Mouse (Mus musculus) forebrain, embryonic 14.5 days (tissue): ENCODE results near the gene 4930503B20Rik. TPM values are rescaled to one million over a fixed set of nuclear protein-coding genes. Genes with fewer than 3 reads are reported as not detected.

Experiments used
- ATAC-seq: fragments of 200-750 bp; cut with Nextera tagmentation; 2 replicates; pipeline ENCODE4 v1.8.0; 2017; ENCODE audit warnings: mild to moderate bottlenecking, moderate library complexity
- DNase-seq: peaks from one replicate; pipeline ENCODE4 v3.0.0-alpha.2; 2015; ENCODE audit warnings: low spot score
- H3K27ac ChIP-seq: fragments of 300-500 bp; sonication (generic); 2 replicates; pipeline ENCODE4 v1.5.1; 2014; ENCODE audit warnings: low read depth, mild to moderate bottlenecking, control low read depth, low read length, moderate library complexity
- H3K27me3 ChIP-seq: fragments of 300-500 bp; sonication (generic); replicated peaks from 2 replicates; pipeline ENCODE4 v1.6.1; 2014; ENCODE audit warnings: low read length, control low read depth, mixed read lengths; ENCODE audit not compliant: control insufficient read depth, insufficient read depth
- H3K36me3 ChIP-seq: fragments of 300-500 bp; sonication (generic); 2 replicates; pipeline ENCODE4 v1.6.1; 2014; ENCODE audit warnings: low read length, control low read depth; ENCODE audit not compliant: control insufficient read depth, insufficient read depth
- H3K4me1 ChIP-seq: fragments of 300-500 bp; sonication (generic); 2 replicates; pipeline ENCODE4 v1.6.1; 2014; ENCODE audit warnings: antibody characterized with exemption, low read length, control low read depth; ENCODE audit not compliant: control insufficient read depth, insufficient read depth
- H3K4me2 ChIP-seq: fragments of 300-500 bp; sonication (generic); 2 replicates; pipeline ENCODE4 v1.6.1; 2014; ENCODE audit warnings: mild to moderate bottlenecking, control low read depth, low read length
- H3K4me3 ChIP-seq: fragments of 300-500 bp; sonication (generic); 2 replicates; pipeline ENCODE4 v1.5.1; 2014; ENCODE audit warnings: low read depth, low read length, control low read depth
- H3K9ac ChIP-seq: fragments of 300-500 bp; sonication (generic); 2 replicates; pipeline ENCODE4 v1.6.1; 2014; ENCODE audit warnings: mild to moderate bottlenecking, low read length, control low read depth, moderate library complexity
- H3K9me3 ChIP-seq: fragments of 300-500 bp; sonication (generic); replicated peaks from 2 replicates; pipeline ENCODE4 v1.6.1; 2016; ENCODE audit warnings: low read length, control low read depth, mixed read lengths; ENCODE audit not compliant: control insufficient read depth
- WGBS: fragments of 180-500 bp; shearing (Covaris S2); extraction: QIAGEN DNeasy Blood & Tissue Kit; methylation state at CpG from one replicate; pipeline ENCODE4 v1.1.7; 2014; 5-methylcytosine and 5-hydroxymethylcytosine counted together
- polyA plus RNA-seq: library from polyadenylated mRNA; unstranded; fragments of >200 nt; fragmentation: Nextera tagmentation; extraction: Ambion mirVana; gene quantifications from 2 replicates; pipeline ENCODE4 v1.2.1, GENCODE M21; 2014

Gene 4930503B20Rik
- polyA plus RNA-seq, 1 experiment from 2014 or later, result not detected

- ATAC-seq, result no peak
- WGBS, result 89% methylated on average over 5 of the region's 5 CpGs
Observed at GRCm38 (mm10) chr3:146632506-146632905, 18.6 kb downstream of the 4930503B20Rik start.

GRCm38 (mm10) chr3:146628227-146628982, 22.7 kb downstream of the 4930503B20Rik start:
- no peaks in the 10 kb centered on the region for H3K4me1 ChIP-seq
- H3K9ac ChIP-seq, result no peak overlapping the region
- no peak for DNase-seq
- no peaks in the 10 kb centered on the region for H3K9me3 ChIP-seq
- H3K4me3 ChIP-seq, result no peak overlapping the region
- WGBS, result 70% methylated on average over 8 of the region's 8 CpGs
- no peaks in the 10 kb centered on the region for H3K36me3 ChIP-seq
- H3K4me2 ChIP-seq, result no peak overlapping the region
- no peaks in the 10 kb centered on the region for H3K27me3 ChIP-seq
- ATAC-seq, result no peak
- no peak overlapping the region for H3K27ac ChIP-seq

More at GRCm38 (mm10) chr3:146632506-146632905, 18.6 kb downstream of the 4930503B20Rik start:
- Histone ChIP-seq H3K4me3 (no peak overlapping the region), H3K27me3 (no peaks in the 10 kb centered on the region), H3K27ac (no peak overlapping the region), H3K4me1 (no peaks in the 10 kb centered on the region), H3K36me3 (no peaks in the 10 kb centered on the region), H3K9me3 (no peaks in the 10 kb centered on the region), H3K4me2 (no peak overlapping the region), H3K9ac (no peak overlapping the region)
- DNase-seq, result no peak

GRCm38 (mm10) chr3:146625766-146626165, 25.4 kb downstream of the 4930503B20Rik start:
- Histone ChIP-seq H3K4me3 (no peak overlapping the region), H3K4me2 (no peak overlapping the region), H3K9me3 (no peaks in the 10 kb centered on the region), H3K27me3 (no peaks in the 10 kb centered on the region), H3K4me1 (no peaks in the 10 kb centered on the region), H3K36me3 (no peaks in the 10 kb centered on the region), H3K27ac (no peak overlapping the region), H3K9ac (no peak overlapping the region)
- 93% methylated on average over 4 of the region's 4 CpGs for WGBS
- ATAC-seq (no peak), DNase-seq (no peak)

GRCm38 (mm10) chr3:146621966-146622365, 29.2 kb downstream of the 4930503B20Rik start:
- DNase-seq (no peak), ATAC-seq (no peak)
- H3K27ac ChIP-seq, result no peak overlapping the region
- H3K4me3 ChIP-seq, result no peak overlapping the region
- H3K36me3 ChIP-seq, result no peaks in the 10 kb centered on the region
- H3K27me3 ChIP-seq, result no peaks in the 10 kb centered on the region
- no peaks in the 10 kb centered on the region for H3K4me1 ChIP-seq
- no peak overlapping the region for H3K9ac ChIP-seq
- no peaks in the 10 kb centered on the region for H3K9me3 ChIP-seq
- H3K4me2 ChIP-seq, result no peak overlapping the region
- WGBS, result 87% methylated on average over 11 of the region's 11 CpGs

- Histone ChIP-seq H3K9ac (no peak overlapping the region), H3K27ac (no peak overlapping the region), H3K4me3 (no peak overlapping the region), H3K9me3 (no peaks in the 10 kb centered on the region), H3K4me2 (no peak overlapping the region), H3K4me1 (no peaks in the 10 kb centered on the region), H3K27me3 (no peaks in the 10 kb centered on the region), H3K36me3 (no peaks in the 10 kb centered on the region)
- ATAC-seq (no peak), DNase-seq (peak; percentile 23)
- 90% methylated on average over 14 of the region's 14 CpGs for WGBS
Observed at GRCm38 (mm10) chr3:146620555-146621249, 30.4 kb downstream of the 4930503B20Rik start.

GRCm38 (mm10) chr3:146620101-146620500, 31.0 kb downstream of the 4930503B20Rik start:
- Histone ChIP-seq H3K36me3 (no peaks in the 10 kb centered on the region), H3K27me3 (no peaks in the 10 kb centered on the region), H3K27ac (no peak overlapping the region), H3K9me3 (no peaks in the 10 kb centered on the region), H3K4me1 (no peaks in the 10 kb centered on the region), H3K9ac (no peak overlapping the region), H3K4me3 (no peak overlapping the region), H3K4me2 (no peak overlapping the region)
- ATAC-seq (no peak), DNase-seq (no peak)
- WGBS, result 87% methylated on average over 10 of the region's 10 CpGs

DNA sequence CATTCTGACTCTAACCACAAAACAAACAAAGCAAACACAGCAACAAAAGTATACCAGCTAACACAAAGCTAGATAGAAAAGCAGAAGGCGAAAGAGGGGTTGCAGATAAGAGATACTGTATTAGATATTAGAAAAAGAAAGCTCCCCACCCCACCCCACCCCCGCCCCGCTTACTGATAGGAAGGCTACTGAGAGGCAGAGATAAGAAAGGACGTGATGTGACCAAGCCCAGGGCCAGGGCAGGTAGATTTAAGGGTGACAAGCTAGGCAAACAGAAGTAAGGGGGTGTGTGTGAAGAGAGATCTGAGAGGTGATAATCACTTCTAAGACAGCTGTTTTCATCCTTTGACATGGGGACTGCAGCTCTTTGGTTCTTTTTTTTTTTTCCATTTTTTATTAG, 32.8 kb downstream of the 4930503B20Rik start:
- 89% methylated on average over 4 of the region's 4 CpGs for WGBS
- Histone ChIP-seq H3K4me1 (no peaks in the 10 kb centered on the region), H3K4me3 (no peak overlapping the region), H3K27ac (no peak overlapping the region), H3K27me3 (no peaks in the 10 kb centered on the region), H3K9ac (no peak overlapping the region), H3K9me3 (no peaks in the 10 kb centered on the region), H3K4me2 (no peak overlapping the region), H3K36me3 (no peaks in the 10 kb centered on the region)
- no peak for ATAC-seq
- no peak for DNase-seq

DNA sequence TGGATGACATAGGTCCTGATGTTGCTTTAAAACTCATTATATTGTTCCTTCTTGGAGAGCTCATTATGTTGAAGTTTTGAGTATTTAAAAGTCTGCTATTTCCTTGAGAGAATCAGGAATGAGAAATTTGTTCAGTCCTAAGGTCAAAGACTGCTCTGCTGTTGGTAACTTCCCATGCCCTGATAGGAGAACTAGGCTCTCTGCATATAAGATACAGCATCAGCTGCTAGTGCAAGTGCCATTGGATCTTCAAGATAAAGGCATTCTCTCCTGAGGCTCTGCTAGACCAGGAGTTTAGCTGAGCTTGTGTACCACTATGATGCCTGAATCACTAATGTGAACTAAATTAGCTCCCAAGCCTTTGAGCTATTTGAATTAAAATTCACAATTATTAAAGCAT, 33.2 kb downstream of the 4930503B20Rik start:
- Histone ChIP-seq H3K4me2 (no peak overlapping the region), H3K27ac (no peak overlapping the region), H3K4me3 (no peak overlapping the region), H3K36me3 (no peaks in the 10 kb centered on the region), H3K4me1 (no peaks in the 10 kb centered on the region), H3K9ac (no peak overlapping the region), H3K9me3 (no peaks in the 10 kb centered on the region), H3K27me3 (no peaks in the 10 kb centered on the region)
- DNase-seq (no peak), ATAC-seq (no peak)
